Mouse (Mus musculus) erythroblast, embryonic 14.5 days (primary cell): ENCODE results near the gene Samd10. TPM values are rescaled to one million over a fixed set of nuclear protein-coding genes. Genes with fewer than 3 reads are reported as not detected.
A peak's percentile ranks its signal among the peaks of the same experiment; 100 is the strongest.

Experiments
- H3K27me3 ChIP-seq: 2 replicates; pipeline ENCODE4 v1.6.1; 2012; ENCODE audit warnings: inconsistent platforms; ENCODE audit not compliant: control insufficient read depth
- H3K36me3 ChIP-seq: 2 replicates; pipeline ENCODE4 v1.6.1; 2012; ENCODE audit warnings: mild to moderate bottlenecking, inconsistent platforms; ENCODE audit not compliant: control insufficient read depth
- H3K4me1 ChIP-seq: 2 replicates; pipeline ENCODE4 v1.6.1; 2012; ENCODE audit warnings: inconsistent platforms; ENCODE audit not compliant: control insufficient read depth
- H3K4me3 ChIP-seq: replicated peaks from 2 replicates; pipeline ENCODE3; 2012; ENCODE audit warnings: moderate library complexity, mild to moderate bottlenecking, inconsistent platforms
- H3K9me3 ChIP-seq: 2 replicates; pipeline ENCODE4 v1.6.1; 2012; ENCODE audit warnings: low read length, inconsistent platforms, mixed read lengths; ENCODE audit not compliant: control insufficient read depth
- GATA1 ChIP-seq: IDR thresholded peaks from 2 replicates; pipeline ENCODE4 v1.6.1; 2012; ENCODE audit warnings: low read length, inconsistent platforms, mixed read lengths
- TAL1 ChIP-seq: IDR thresholded peaks from 3 replicates; pipeline ENCODE4 v1.6.1; 2012; ENCODE audit warnings: low read length, inconsistent platforms, mixed read lengths
- polyA plus RNA-seq: library from polyadenylated mRNA; stranded (reverse); fragments of >175 nt; gene quantifications from 2 replicates; pipeline ENCODE4 v1.2.3, GENCODE M21; 2012

Gene Samd10
- polyA plus RNA-seq, 1 experiment, result not detected

- no peaks in the 10 kb centered on the region for H3K9me3 ChIP-seq
- no peak for TF ChIP-seq TAL1
- no peak for TF ChIP-seq GATA1
- peaks cover 36% of the 10 kb centered on the region for H3K36me3 ChIP-seq
- no peak overlapping the region for H3K4me3 ChIP-seq
- peaks cover 97% of the 10 kb centered on the region for H3K4me1 ChIP-seq
- H3K27me3 ChIP-seq, result no peaks in the 10 kb centered on the region
Measured at GRCm38 (mm10) chr2:181579681-181580080, 19.3 kb downstream of the Samd10 start.

GRCm38 (mm10) chr2:181578790-181579618 lies 20.0 kb downstream of the Samd10 start:
- no peaks in the 10 kb centered on the region for H3K9me3 ChIP-seq
- H3K27me3 ChIP-seq, result no peaks in the 10 kb centered on the region
- H3K4me3 ChIP-seq, result peak overlapping the region; percentile 43
- TF ChIP-seq TAL1, result no peak
- peaks cover 36% of the 10 kb centered on the region for H3K36me3 ChIP-seq
- peaks cover 97% of the 10 kb centered on the region for H3K4me1 ChIP-seq

- Histone ChIP-seq H3K27me3 (no peaks in the 10 kb centered on the region), H3K9me3 (no peaks in the 10 kb centered on the region), H3K4me1 (peaks cover 98% of the 10 kb centered on the region), H3K36me3 (peaks cover 40% of the 10 kb centered on the region), H3K4me3 (peak overlapping the region; percentile 43)
- TF ChIP-seq GATA1 (0 out of 2 replicates have a peak, but pooled peaks have one; percentile 6), TAL1 (no peak)
Measured at GRCm38 (mm10) chr2:181577981-181578581, 20.9 kb downstream of the Samd10 start.

- no peak overlapping the region for H3K4me3 ChIP-seq
- peaks cover 96% of the 10 kb centered on the region for H3K4me1 ChIP-seq
- TF ChIP-seq TAL1 (no peak), GATA1 (no peak)
- H3K9me3 ChIP-seq, result no peaks in the 10 kb centered on the region
- peaks cover 48% of the 10 kb centered on the region for H3K36me3 ChIP-seq
- no peaks in the 10 kb centered on the region for H3K27me3 ChIP-seq
Measured at GRCm38 (mm10) chr2:181577126-181577525, 21.9 kb downstream of the Samd10 start.

- H3K4me1 ChIP-seq, result peaks cover 96% of the 10 kb centered on the region
- no peaks in the 10 kb centered on the region for H3K27me3 ChIP-seq
- TF ChIP-seq TAL1 (no peak), GATA1 (no peak)
- H3K4me3 ChIP-seq, result no peak overlapping the region
- peaks cover 53% of the 10 kb centered on the region for H3K36me3 ChIP-seq
- H3K9me3 ChIP-seq, result no peaks in the 10 kb centered on the region
Measured at GRCm38 (mm10) chr2:181576613-181577012, 22.4 kb downstream of the Samd10 start.

- Histone ChIP-seq H3K9me3 (no peaks in the 10 kb centered on the region), H3K27me3 (no peaks in the 10 kb centered on the region), H3K4me1 (peaks cover 96% of the 10 kb centered on the region), H3K4me3 (no peak overlapping the region), H3K36me3 (peaks cover 62% of the 10 kb centered on the region)
- TF ChIP-seq GATA1 (no peak), TAL1 (no peak)
Measured at GRCm38 (mm10) chr2:181574921-181575545, 24.0 kb downstream of the Samd10 start.

GRCm38 (mm10) chr2:181573961-181574360 lies 25.1 kb downstream of the Samd10 start:
- Histone ChIP-seq H3K27me3 (no peaks in the 10 kb centered on the region), H3K36me3 (peaks cover 65% of the 10 kb centered on the region), H3K4me1 (peaks cover 95% of the 10 kb centered on the region)

GRCm38 (mm10) chr2:181572921-181573920 lies 25.8 kb downstream of the Samd10 start:
- Histone ChIP-seq H3K4me3 (no peak overlapping the region), H3K36me3 (peaks cover 58% of the 10 kb centered on the region), H3K9me3 (no peaks in the 10 kb centered on the region), H3K27me3 (no peaks in the 10 kb centered on the region), H3K4me1 (peaks cover 95% of the 10 kb centered on the region)
- TF ChIP-seq GATA1 (no peak), TAL1 (no peak)

More at GRCm38 (mm10) chr2:181573961-181574360, 25.1 kb downstream of the Samd10 start:
- H3K9me3 ChIP-seq, result no peaks in the 10 kb centered on the region
- TF ChIP-seq TAL1 (no peak), GATA1 (no peak)
- no peak overlapping the region for H3K4me3 ChIP-seq
